Mouse (Mus musculus): ENCODE measurements around the gene Gm11444.

Gene Gm11444

GRCm38 (mm10) chr11:85850233-85850632 lies at the start of gene Gm11444:
Gene Gm11444, minus strand, starts transcription at chr11:85850333.
- in situ Hi-C loops (cut with MboI; ENCODE audit: low pct_unique_long_range_greater_than_20kb in 1 of 2, low sequenced_read_pairs in 2 of 2, unreplicated experiment in 1 of 2): loop anchor here (5.0 to 25.0 kb wide), 2 partner anchors 122 to 312 kb away; no protein-coding TSS in a partner anchor

GRCm38 (mm10) chr11:85896335-85896985 lies 46.3 kb upstream of the Gm11444 start:
- in situ Hi-C loops (cut with MboI; ENCODE audit: low pct_unique_long_range_greater_than_20kb in 1 of 2, low sequenced_read_pairs in 2 of 2, unreplicated experiment in 1 of 2): no loop called here

DNA sequence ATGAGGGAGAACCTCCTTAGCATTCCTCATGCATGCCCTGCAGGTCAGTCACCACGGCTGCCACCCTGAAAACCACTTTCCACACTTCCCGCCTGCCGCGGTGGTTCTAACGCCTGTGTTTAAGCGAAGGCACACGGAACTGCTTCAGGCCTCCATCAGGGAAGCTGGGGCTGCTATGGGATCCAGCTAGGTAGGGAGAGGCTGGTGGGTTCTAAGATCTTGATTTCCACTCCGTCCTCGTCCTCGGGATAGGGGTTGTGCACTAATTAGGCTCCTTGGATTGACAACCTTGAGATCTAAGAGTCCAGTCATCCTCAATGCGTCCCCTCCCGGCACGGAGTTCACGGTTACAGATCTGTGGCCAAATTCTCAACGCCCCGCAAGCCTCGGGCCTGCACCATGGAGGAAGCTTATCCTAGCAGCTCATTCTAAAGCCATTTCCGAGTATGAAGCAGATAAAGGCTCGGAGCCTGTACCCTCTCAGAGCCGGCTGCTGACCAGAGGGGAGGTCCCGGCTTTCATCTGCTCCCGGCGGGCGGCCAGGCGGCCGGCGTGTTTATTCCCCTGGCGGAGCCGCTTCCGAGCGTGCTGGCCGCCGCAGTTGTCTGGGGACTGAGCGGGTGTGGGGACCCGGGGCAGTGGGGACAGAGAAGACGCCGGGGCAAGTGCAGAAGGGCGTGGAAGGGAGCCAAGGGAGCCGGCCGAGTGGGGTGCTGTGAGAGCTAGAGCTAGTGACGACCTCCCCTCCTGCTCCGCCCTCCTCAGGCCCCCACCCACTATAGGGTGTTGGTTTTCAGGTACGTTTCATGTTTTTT lies 44.8 kb upstream of the Gm11444 start:
- in situ Hi-C loops (cut with MboI; ENCODE audit: low pct_unique_long_range_greater_than_20kb in 1 of 2, low sequenced_read_pairs in 2 of 2, unreplicated experiment in 1 of 2): loop anchor here in 1 of 2 experiments (5.0 kb wide), 1 partner anchor 58 kb away; no protein-coding TSS in a partner anchor

DNA sequence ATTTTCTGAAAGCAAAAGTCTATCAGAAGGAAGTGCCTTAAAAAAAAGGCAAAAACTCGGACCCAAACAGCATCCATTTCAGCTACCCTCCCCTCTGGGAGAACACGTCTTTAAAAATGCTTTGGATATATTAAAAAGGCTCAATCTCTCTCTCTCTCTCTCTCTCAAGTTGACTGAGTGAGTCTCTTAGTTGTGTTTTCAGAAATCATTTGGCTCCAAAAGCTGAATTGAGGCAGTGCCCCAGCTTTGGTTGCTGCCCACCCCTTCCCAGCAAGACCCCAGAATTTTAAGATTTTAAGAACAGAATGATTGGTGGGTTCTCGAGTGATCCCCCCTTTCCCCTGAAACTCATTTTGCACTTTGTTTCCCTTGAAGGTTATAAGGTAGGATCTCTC lies 44.0 kb upstream of the Gm11444 start:
- in situ Hi-C loops (cut with MboI; ENCODE audit: low pct_unique_long_range_greater_than_20kb in 1 of 2, low sequenced_read_pairs in 2 of 2, unreplicated experiment in 1 of 2): loop anchor here in 1 of 2 experiments (5.0 kb wide), 1 partner anchor 57 kb away; no protein-coding TSS in a partner anchor

DNA sequence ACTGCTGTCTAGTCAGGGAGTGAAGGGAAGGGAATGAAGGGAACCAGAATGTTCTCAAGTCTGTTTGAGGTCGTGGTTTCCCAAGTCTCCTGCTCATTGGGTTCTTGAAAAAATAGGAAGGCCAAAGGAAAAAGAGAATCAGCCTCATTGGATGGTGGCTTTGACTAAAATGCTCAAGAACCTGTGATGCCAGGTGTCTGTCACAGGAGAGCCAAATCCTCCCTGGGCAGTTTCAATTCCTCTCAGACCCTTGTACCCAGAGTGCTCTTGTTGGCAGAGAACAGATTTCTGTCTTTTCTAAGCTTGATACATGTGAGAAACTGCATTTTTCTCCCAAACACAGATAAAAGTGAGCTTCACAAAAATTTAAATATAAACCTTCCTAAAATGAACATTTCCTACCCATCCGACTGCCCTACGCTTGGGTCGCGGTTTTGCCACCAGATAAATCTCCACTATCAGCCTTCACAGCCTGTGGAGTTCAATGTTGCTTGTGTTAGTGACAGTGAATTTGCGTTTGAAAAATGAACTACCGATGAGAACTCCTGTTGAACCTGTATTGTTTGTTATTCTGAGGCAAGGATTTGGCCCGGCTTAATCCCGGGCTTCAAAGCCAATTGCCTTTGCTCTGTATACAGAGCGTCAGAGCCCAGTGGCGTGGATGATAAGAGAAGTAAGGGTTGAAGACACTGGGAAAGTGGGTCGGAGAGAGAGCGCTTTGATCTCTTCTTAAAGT lies 43.4 kb upstream of the Gm11444 start:
- in situ Hi-C loops (cut with MboI; ENCODE audit: low pct_unique_long_range_greater_than_20kb in 1 of 2, low sequenced_read_pairs in 2 of 2, unreplicated experiment in 1 of 2): loop anchor here in 1 of 2 experiments (5.0 kb wide), 1 partner anchor 56 kb away; no protein-coding TSS in a partner anchor

GRCm38 (mm10) chr11:85892771-85893170 lies 42.6 kb upstream of the Gm11444 start:
- in situ Hi-C loops (cut with MboI; ENCODE audit: low pct_unique_long_range_greater_than_20kb in 1 of 2, low sequenced_read_pairs in 2 of 2, unreplicated experiment in 1 of 2): loop anchor here in 1 of 2 experiments (5.0 kb wide), 1 partner anchor 55 kb away; no protein-coding TSS in a partner anchor

DNA sequence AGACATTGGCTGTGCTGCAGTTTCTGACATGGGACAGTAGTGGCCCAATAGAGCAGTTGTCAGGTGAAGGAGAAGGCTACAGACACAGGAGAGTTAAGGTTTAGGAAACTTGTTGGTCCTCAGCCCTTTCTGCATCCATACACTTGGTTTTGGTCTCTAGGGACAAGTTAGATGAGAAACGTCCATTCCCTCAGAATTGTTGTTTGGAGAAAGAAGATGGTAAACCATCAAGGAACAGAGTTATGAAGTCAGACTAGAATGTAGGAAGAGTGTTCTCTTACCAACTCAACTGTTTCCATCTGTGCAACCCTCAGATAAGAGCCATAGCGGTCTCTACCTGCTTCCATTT lies 41.5 kb upstream of the Gm11444 start:
- in situ Hi-C loops (cut with MboI; ENCODE audit: low pct_unique_long_range_greater_than_20kb in 1 of 2, low sequenced_read_pairs in 2 of 2, unreplicated experiment in 1 of 2): loop anchor here in 1 of 2 experiments (5.0 kb wide), 1 partner anchor 54 kb away; no protein-coding TSS in a partner anchor

DNA sequence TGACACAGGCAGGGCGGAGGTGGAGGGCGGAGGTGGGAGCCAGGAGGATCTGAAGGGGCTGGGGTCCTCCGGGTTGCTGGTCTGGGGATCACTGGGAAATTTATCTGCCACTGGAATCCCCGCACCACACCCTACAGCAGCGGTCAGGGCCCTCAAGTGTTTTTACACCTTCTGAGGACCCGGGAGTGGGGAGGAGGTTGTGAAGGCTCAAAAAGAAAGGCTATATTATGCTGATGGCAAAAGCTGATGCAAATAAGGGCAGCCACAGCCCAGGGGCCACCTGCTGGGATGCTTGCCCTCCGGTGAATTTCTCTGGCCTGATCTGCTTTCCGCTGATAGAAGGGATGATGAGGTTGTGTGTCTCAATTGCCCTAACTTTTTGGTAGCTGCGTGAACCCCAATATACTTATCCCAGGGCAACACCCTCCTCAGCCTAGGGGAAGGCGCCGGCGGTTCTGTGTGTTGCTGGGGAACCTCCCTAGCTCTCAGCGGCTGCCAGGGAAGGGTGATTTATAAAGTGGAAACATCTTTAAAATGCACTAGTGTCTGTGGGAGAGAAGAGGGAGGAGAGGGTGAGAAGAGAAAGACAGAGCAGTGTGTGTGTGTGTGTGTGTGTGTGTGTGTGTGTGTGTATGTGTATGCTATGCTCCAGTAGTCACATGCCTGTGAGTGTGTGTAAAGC lies 41.0 kb upstream of the Gm11444 start:
- in situ Hi-C loops (cut with MboI; ENCODE audit: low pct_unique_long_range_greater_than_20kb in 1 of 2, low sequenced_read_pairs in 2 of 2, unreplicated experiment in 1 of 2): loop anchor here in 1 of 2 experiments (5.0 kb wide), 1 partner anchor 54 kb away; no protein-coding TSS in a partner anchor

DNA sequence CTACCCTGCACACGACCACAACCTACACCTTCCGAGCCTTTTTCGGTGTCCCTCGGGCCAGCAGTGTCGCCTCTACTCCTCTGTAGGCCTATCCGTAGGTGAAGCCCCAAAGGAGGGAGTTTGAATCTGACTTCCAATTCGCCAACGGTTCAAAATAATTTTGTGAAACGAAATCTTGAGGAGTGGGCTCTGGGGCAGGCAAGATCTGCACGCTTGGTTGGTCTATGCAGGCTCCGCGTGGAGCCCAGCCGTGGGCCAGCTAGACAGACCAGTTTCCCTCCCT lies 40.4 kb upstream of the Gm11444 start:
- in situ Hi-C loops (cut with MboI; ENCODE audit: low pct_unique_long_range_greater_than_20kb in 1 of 2, low sequenced_read_pairs in 2 of 2, unreplicated experiment in 1 of 2): loop anchor here in 1 of 2 experiments (5.0 kb wide), 1 partner anchor 53 kb away; no protein-coding TSS in a partner anchor

DNA sequence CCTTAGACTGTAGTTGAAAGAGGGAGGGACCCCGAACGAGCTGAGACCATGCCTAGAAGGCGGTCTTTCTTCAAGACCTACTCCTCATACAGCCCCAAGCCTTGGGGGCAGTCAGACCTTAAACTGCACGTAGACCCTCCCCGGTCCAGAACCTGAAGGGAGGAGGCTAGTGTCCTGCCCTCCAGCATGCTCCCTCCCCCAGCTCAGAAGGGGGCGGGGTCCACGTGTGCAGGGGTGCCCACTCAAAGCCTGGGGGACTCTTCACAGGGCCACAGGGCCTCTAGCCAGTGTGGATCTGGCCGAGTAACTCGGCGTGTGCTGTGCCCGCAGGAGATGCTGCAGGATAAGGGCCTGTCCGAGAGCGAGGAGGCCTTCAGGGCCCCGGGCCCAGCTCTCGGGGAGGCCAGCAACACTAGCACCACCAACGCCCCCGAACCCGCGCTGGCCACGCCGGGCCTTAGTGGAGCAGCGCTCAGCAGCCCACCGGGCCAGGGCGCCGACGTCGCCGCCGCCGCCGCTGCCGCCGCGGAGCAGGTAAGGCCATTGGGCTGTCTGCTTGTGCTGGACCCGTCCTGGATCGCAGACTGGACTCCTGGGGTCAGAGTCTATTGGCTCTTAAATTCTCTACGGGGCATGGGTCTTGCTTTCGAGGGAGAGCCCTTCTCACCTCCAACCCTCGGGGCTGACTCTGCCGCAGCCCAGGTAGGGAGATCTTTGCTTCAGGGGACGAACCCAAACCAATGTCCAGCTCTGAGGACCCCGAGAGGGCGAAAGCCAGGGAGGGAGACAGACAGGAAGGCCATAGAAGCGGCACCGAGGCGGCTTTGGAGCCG lies 39.8 kb upstream of the Gm11444 start:
- in situ Hi-C loops (cut with MboI; ENCODE audit: low pct_unique_long_range_greater_than_20kb in 1 of 2, low sequenced_read_pairs in 2 of 2, unreplicated experiment in 1 of 2): loop anchor here in 1 of 2 experiments (5.0 kb wide), 1 partner anchor 53 kb away; no protein-coding TSS in a partner anchor

- in situ Hi-C loops (cut with MboI; ENCODE audit: low pct_unique_long_range_greater_than_20kb in 1 of 2, low sequenced_read_pairs in 2 of 2, unreplicated experiment in 1 of 2): no loop called here
Observed at GRCm38 (mm10) chr11:85889056-85889729, 39.1 kb upstream of the Gm11444 start.

DNA sequence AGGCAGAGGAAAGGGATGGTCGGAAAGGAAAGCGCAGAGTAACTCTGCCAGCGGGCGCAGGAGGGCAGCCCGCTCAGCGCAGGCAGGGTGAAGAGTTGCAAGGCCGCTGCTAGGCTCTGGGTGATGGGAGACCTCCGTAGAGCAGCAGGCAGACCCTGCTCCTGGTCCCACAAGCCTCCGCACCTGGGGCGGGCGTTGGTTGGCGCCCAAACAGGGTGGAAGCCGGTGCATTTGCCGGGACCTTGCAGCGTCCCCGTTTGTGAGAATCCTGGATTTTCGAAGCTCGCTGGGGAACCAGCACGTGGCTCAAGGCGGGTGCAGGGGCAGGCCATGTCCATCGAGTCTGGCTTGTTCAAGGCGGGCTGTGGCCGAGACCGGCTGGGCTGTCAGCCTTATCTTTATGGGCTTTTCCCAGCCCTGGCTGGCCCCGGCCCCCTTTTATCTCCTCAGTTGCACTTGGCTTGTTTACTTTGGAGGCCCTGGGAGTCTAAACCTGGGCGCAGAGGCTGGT lies 38.4 kb upstream of the Gm11444 start:
- in situ Hi-C loops (cut with MboI; ENCODE audit: low pct_unique_long_range_greater_than_20kb in 1 of 2, low sequenced_read_pairs in 2 of 2, unreplicated experiment in 1 of 2): no loop called here

- in situ Hi-C loops (cut with MboI; ENCODE audit: low pct_unique_long_range_greater_than_20kb in 1 of 2, low sequenced_read_pairs in 2 of 2, unreplicated experiment in 1 of 2): no loop called here
Observed at GRCm38 (mm10) chr11:85887801-85888450, 37.8 kb upstream of the Gm11444 start.

GRCm38 (mm10) chr11:85887273-85887672 lies 37.1 kb upstream of the Gm11444 start:
- in situ Hi-C loops (cut with MboI; ENCODE audit: low pct_unique_long_range_greater_than_20kb in 1 of 2, low sequenced_read_pairs in 2 of 2, unreplicated experiment in 1 of 2): no loop called here

DNA sequence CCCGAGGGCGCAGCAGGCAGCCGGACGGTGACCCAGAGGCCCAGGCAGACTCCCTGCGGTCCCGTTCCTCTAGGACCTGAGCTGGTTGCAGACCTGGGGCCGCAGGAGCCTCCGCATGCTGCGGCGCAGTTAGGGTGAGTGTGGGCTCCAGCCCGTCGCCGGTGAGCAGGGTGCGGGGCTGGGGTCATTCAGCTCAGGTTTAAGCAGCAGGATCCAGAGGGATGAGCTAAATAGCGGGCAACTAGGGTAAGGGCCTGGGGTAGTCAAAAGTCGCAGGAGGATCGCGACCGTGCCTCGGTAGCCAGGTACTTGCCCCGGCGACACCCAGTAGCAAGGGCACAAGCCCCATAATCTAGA lies 36.3 kb upstream of the Gm11444 start:
- in situ Hi-C loops (cut with MboI; ENCODE audit: low pct_unique_long_range_greater_than_20kb in 1 of 2, low sequenced_read_pairs in 2 of 2, unreplicated experiment in 1 of 2): no loop called here

- in situ Hi-C loops (cut with MboI; ENCODE audit: low pct_unique_long_range_greater_than_20kb in 1 of 2, low sequenced_read_pairs in 2 of 2, unreplicated experiment in 1 of 2): no loop called here
Observed at GRCm38 (mm10) chr11:85885665-85886428, 35.7 kb upstream of the Gm11444 start, which contains the start of gene Tbx4. Gene Tbx4, plus strand, starts transcription at chr11:85886422.

Data from mouse embryonic stem cell (cell line).